Mouse (Mus musculus) gastrocnemius, postnatal 25 days (tissue): ENCODE data around the gene Bcl6b. TPM values are rescaled to one million over a fixed set of nuclear protein-coding genes. Genes with fewer than 3 reads are reported as not detected.
A peak's percentile ranks its signal among the peaks of the same experiment; 100 is the strongest.

Experiments
- DNase-seq: peaks from one replicate; pipeline ENCODE4 v3.0.0; 2022
- total RNA-seq, 2 experiments: library from RNA; stranded (reverse); gene quantifications; 1 replicate in 1 of 2; 2 replicates in 1 of 2; pipeline ENCODE4 v1.2.3; 2021

The Bcl6b gene
- total RNA-seq, 2 experiments from 2014 or later: 4.1 to 6.2 TPM

DNA sequence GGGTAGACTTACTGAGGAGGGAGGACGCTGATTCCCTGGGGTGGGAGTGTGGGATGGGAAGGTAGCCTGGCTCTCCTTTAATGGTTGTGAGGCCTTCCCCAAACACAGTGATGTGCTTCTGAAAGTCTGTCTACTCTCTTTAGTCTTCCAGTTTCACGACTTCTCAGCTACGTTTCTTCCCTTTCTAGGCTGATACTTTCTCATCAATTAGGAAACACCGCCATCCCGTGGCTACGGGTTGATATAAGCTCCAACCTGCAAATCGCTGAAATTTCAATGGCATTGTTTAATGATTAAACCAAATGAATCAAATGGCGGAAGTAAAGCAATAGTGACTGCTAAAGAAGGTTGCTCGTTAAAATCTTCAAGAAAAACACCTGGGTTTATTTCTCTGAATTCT, 16.7 kb downstream of the Bcl6b start:
- DNase-seq: no peak

GRCm38 (mm10) chr11:70212423-70212822, 17.2 kb downstream of the Bcl6b start, which contains the start of gene Slc16a11:
Gene Slc16a11, plus strand, starts transcription at chr11:70212752.
- DNase-seq: no peak

DNA sequence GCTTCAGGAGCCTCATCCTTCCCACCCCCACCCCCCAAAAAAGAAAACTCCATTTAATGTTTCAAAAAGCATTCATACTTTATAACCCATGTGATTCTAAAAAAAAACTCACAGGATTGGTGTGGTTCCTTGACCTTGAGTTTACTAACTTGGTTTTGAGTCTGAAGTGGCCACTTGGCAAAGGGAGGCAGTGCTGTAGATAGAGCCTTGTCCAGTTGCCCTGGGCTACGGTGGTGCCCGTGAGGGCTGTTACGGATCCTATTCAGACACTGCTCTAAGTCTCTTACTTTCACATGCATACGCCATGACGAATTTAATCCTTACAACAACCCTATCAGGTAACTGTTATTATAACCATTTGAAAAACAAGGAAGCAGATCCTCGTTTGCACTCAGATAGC, 17.6 kb downstream of the Bcl6b start:
- no peak for DNase-seq

- DNase-seq: no peak
These were observed 18.9 kb downstream of the Bcl6b start for GRCm38 (mm10) chr11:70210681-70211080.

GRCm38 (mm10) chr11:70208778-70209388, 20.7 kb downstream of the Bcl6b start:
- DNase-seq: no peak

DNA sequence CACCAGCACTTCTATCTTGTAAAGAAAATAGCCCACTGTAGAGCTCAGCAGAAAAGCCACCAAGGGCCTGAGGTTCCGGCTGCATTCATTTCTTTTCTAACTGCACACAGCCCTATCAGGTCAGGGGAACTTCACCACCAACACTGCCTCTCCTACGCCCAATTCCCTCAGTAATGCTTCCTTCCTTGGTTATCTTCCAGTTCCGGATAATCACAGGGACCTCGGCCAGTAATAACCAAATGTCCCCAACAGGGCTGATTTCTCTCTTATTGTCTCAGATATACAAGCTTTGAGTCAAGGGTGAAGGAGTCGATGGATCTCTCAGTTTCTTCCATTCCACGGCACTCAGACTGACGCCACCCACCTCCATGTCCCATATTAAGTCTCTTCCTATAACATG, 22.3 kb downstream of the Bcl6b start:
- no peak for DNase-seq

DNA sequence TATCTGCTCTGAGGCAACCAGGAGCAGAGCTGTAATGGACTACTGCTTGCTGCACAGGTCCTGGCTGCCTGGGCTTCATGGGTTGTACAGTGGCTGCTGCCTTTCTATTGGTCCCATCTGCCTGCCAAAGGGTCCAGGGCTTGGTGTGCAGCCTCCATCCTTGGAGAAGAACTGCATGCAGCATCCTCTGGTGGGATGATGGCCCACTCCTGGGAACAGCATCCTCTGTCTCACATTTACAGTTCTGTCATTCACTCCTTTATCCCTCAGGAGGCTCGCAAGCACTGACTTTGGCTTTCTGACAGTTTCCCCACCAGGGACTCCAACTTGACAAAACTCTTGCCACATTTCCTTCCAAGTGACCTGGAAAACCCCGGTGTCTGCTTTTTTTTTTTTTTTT, 22.8 kb downstream of the Bcl6b start:
- no peak for DNase-seq

DNA sequence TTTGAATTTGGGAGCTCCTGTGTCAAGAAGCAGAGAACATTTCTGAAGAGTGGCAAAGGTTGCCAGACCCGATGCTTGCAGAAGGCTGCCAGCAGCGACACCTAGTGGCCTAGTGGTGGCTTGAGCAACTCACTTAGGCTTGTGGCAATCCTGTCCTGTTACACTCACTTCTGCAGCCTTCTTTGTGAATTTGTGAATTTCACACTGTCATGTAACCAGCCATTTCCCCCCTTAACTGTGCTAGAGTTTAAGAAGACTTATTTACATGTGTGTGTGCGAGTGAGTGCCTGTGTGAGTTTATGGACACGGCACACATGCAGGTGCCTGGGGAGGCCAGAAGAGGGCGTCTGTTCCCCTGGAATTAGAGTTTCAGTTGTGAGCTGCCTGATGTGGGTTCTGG, 27.9 kb downstream of the Bcl6b start:
- DNase-seq: peak; percentile 62

DNA sequence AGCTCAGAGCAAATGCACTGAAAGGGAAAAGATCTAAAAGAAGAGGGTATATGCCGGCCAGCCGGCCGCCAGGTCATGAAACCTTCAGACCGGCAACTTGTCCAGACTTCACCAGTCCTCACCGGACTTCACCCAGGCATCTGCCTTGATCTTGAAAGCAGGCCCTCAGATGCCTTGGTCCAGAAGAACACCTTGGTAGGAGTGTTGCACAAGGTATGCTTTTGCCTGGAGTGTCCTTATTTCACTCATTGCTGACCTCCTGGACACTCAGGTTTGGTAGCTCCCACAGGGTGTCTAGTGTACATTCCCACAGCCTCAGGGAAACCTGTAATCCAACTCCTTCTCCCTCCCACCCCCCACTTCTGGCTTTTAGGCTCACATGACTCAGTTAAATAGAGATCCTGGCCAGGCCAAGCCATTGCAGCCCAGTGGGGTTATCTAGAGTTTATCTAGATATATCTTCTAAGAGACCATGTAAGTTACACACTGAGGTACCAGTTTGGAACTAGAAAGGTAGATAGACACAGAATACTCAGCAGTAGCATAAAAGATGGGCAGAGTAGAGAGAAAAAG, 29.5 kb downstream of the Bcl6b start:
- DNase-seq: no peak

DNA sequence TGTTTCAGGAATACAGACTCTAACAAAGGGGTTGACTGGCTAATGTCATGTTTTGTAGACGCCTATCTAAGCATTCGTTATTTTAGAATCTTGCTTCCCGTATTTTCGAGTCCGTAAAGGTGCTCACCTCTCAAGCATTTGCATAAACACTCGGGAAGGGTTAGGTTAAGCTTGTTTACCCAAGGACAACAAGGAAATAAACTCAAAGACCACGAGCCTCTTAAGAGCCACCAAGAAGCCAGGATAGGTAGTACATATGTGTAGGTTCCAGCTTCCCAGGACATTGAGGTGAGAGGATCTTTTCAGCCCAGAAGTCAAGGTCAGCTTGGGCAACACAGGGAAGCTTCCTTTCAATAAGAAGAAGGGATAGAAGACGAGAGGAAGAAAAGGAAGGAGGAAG, 30.5 kb downstream of the Bcl6b start:
- DNase-seq: no peak

- DNase-seq: no peak
These were observed 31.3 kb downstream of the Bcl6b start for GRCm38 (mm10) chr11:70198332-70198731.

- no peak for DNase-seq
These were observed 36.0 kb downstream of the Bcl6b start for GRCm38 (mm10) chr11:70193354-70194285.

DNA sequence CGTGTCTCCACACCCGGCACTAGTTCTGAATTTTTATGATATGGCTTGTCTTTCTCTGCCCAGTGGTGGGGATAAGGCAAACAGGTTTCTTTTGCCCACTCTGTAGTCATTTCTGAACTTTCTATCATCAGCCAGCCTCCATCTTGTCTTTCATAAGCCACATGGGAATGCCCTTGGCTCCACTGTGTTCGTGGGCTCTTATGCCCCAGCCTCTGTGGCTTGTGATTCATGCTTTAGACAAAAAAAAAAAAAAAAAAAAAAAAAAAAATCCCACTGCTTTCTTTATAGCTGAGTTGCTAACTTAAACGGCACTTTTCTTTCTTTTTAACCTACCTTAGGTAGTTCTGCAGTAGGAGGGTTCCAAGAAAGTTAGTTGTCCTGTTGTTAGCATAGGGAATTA, 37.4 kb downstream of the Bcl6b start:
- DNase-seq: no peak

DNA sequence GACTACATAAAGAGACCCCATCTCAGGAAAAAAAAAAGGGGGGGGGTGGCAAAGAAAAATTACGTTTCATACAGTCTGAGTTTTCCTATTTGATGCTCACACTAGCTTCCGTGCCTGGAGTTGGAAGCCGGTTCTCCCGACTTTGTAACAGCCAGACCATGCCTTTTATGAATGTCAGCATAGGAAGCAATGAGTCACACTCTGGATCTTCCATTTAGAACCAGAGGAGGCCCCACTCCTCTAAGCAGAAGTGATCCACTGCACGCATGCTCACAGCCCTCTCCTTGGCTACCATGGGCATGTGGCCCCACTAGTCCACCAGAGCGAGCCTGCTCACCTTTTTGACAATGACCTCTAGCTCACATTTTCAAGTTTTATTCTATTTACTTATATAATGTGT, 38.4 kb downstream of the Bcl6b start:
- DNase-seq: no peak

GRCm38 (mm10) chr11:70189319-70190134, 40.1 kb downstream of the Bcl6b start:
- no peak for DNase-seq

GRCm38 (mm10) chr11:70185120-70185519, 44.5 kb downstream of the Bcl6b start:
- DNase-seq: no peak

- no peak for DNase-seq
These were observed 49.1 kb downstream of the Bcl6b start for GRCm38 (mm10) chr11:70180496-70180895.

DNA sequence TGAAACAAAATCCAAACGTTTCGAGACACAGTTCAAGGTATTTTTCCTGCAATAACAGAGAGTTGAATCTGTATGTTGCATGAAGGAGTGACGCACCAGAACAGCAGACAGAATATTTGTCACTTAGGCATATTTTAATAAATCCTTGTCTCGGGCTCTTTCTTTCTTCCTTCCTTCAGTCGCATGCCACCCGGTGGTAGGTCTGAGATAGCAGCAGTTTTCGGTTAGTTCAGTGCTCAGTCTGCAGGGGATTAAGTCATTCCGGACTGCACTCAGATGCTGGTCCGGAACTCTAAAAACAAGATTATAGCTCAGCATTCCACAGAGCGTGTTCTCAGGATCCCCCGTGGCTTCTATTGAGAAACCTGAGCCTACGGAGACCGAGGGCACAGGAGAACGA, 50.2 kb downstream of the Bcl6b start:
- no peak for DNase-seq

DNA sequence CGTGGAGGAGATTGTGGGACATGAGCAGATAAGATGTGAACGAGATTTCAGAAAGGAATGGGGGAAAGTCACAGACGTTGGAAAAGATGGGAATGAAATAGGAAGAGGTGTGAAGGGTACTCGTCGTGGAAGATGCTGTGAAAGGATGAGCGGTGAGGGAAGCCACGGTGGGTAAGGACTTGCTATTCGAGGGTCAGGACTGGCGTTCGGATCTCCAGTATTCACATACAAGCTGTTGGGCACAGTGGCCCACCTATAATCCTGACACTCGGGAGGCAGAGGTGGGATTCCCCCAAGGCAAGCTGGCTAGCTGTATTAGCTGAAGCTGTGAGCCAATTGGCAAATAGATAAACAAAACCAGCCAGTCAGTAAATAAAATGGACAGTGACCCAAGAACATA, 50.8 kb downstream of the Bcl6b start:
- no peak for DNase-seq

- no peak for DNase-seq
These were observed 51.3 kb downstream of the Bcl6b start for GRCm38 (mm10) chr11:70178311-70178710.

DNA sequence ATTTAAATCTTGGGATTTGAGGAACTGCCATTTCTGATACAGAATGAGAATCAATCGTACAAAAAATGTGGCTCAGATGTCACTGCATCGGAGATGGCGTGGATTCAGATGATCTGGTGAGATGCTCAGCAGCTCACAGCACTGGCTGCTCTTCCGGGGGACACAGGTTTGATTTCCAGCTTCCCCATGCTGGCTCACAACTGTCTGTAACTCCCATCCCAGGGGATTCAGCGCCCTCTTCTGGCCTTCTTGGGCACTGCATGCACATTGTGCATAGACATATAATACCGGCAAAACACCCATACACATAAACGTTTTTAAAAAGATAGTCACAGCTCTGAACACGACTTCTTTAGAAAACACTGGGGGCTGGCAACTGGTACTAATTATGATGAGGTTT, 52.0 kb downstream of the Bcl6b start:
- no peak for DNase-seq

DNA sequence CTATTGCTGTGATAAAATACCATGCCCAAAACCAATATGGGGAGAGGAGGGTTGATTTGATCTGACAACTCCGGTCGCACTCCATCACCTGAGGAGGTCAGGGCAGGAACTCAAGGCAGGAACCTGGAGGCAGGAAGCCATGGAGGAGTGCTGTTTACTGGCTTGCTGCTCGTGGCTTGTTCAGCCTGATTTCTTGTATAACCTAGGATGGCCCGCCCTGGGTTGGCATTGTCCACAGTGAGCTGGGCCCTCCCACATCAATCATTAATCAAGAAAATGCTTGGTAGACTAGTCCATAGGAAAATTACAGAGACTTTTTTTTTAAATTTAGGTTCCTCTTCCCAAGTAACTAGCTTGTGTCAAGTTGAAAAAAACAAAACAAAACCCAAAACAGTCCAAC, 55.1 kb downstream of the Bcl6b start:
- DNase-seq: no peak
